Mouse (Mus musculus): ENCODE measurements around the gene Kcp. TPM values are rescaled to one million over a fixed set of nuclear protein-coding genes. Genes with fewer than 3 reads are reported as not detected.

Kcp gene
- polyA plus RNA-seq, 1 experiment from 2014 or later: 20.8 TPM

- 6% methylated on average over 5 of the region's 5 CpGs for WGBS
Measured at GRCm38 (mm10) chr6:29517139-29517538, 9.4 kb upstream of the Kcp start.

GRCm38 (mm10) chr6:29513284-29513683 is 5.5 kb upstream of the Kcp start:
- ATAC-seq (ENCODE audit: low FRiP score, low read depth): peak; percentile 65
- H3K4me3 ChIP-seq: peak overlapping the region; percentile 22
- no peak overlapping the region for H3K27ac ChIP-seq (replicated peaks)
- 2% methylated on average over 11 of the region's 11 CpGs for WGBS
- H3K27me3 ChIP-seq: peaks cover 7% of the 10 kb centered on the region; the same call in 1 of the 2 replicates
- peaks cover 6% of the 10 kb centered on the region for H3K4me1 ChIP-seq (replicated peaks)
- no peaks in the 10 kb centered on the region for H3K9me3 ChIP-seq
- no peaks in the 10 kb centered on the region for H3K36me3 ChIP-seq
- peak overlapping the region; percentile 57 for H3K4me2 ChIP-seq
- H3K9ac ChIP-seq: no peak overlapping the region; the same call in 1 of the 2 replicates

More at GRCm38 (mm10) chr6:29517139-29517538, 9.4 kb upstream of the Kcp start:
- H3K4me2 ChIP-seq: no peak overlapping the region
- peaks cover 6% of the 10 kb centered on the region for H3K4me1 ChIP-seq (replicated peaks)
- H3K27ac ChIP-seq (replicated peaks): no peak overlapping the region
- H3K27me3 ChIP-seq: peaks cover 7% of the 10 kb centered on the region; the same call in 1 of the 2 replicates
- no peak overlapping the region for H3K9ac ChIP-seq
- H3K36me3 ChIP-seq: no peaks in the 10 kb centered on the region
- H3K4me3 ChIP-seq: no peak overlapping the region
- ATAC-seq (ENCODE audit: low FRiP score, low read depth): peak; percentile 5; the same call in 1 of the 2 replicates
- H3K9me3 ChIP-seq: no peaks in the 10 kb centered on the region

- no peak for ATAC-seq (ENCODE audit: low FRiP score, low read depth)
Measured at GRCm38 (mm10) chr6:29509086-29509485, 1.3 kb upstream of the Kcp start.

DNA sequence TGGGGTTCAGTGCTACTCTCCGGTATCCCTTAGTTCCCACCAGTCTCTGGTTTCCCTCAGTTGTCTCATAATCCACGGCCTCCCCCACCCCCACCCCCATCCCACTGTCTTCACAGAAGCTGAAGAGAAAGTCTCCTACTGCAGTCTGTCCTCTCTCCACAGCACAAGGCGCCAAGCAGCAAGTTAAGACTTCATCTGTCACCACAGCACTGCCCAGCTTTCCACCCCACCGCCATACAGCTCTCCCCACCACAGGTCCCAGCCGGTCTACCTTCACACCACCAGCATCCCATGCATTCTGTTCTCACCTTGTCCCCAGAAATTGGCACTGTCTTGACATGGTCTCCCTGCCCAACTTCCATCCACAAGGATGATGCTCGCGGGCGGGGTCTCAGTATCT is 918 bp downstream of the Kcp start:
- Histone ChIP-seq H3K4me2 (peak overlapping the region; percentile 70), H3K36me3 (no peaks in the 10 kb centered on the region), H3K9ac (no peak overlapping the region), H3K27me3 (peaks cover 16% of the 10 kb centered on the region; the same call in 1 of the 2 replicates), H3K27ac (replicated peaks) (no peak overlapping the region), H3K9me3 (no peaks in the 10 kb centered on the region), H3K4me3 (peak overlapping the region; percentile 48), H3K4me1 (replicated peaks) (peaks cover 11% of the 10 kb centered on the region)
- WGBS: 24% methylated on average over 8 of the region's 8 CpGs
- ATAC-seq (ENCODE audit: low FRiP score, low read depth): no peak

More at GRCm38 (mm10) chr6:29509086-29509485, 1.3 kb upstream of the Kcp start:
- Histone ChIP-seq H3K36me3 (no peaks in the 10 kb centered on the region), H3K4me3 (no peak overlapping the region), H3K27ac (replicated peaks) (no peak overlapping the region), H3K27me3 (peaks cover 16% of the 10 kb centered on the region; the same call in 1 of the 2 replicates), H3K4me2 (no peak overlapping the region), H3K9me3 (no peaks in the 10 kb centered on the region), H3K9ac (no peak overlapping the region), H3K4me1 (replicated peaks) (peaks cover 16% of the 10 kb centered on the region)
- 48% methylated on average over 2 of the region's 2 CpGs for WGBS

DNA sequence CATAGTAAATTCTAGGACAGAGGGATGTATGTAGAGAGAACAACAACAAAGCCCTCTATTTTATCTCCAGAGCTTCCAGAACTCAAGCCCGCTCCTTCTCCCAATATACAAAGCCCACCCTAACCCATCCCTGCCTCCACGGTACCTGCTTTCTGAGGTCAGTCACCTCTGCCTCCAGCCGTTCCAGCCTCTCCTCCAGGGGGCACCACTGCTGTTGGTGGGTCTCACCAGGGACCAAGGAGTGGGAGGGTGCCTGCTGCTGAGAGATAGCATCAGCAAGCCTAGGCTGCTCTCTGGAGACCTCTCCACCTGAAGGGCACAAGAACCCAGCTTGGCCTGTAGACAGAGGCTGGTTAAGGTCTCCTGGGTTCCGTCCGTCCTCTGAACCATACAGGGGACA is 2.3 kb downstream of the Kcp start:
- H3K4me3 ChIP-seq: no peak overlapping the region
- H3K36me3 ChIP-seq: no peaks in the 10 kb centered on the region
- H3K9me3 ChIP-seq: no peaks in the 10 kb centered on the region
- no peak for ATAC-seq (ENCODE audit: low FRiP score, low read depth)
- peaks cover 11% of the 10 kb centered on the region for H3K4me1 ChIP-seq (replicated peaks)
- no peak overlapping the region for H3K9ac ChIP-seq
- H3K27me3 ChIP-seq: peaks cover 16% of the 10 kb centered on the region; the same call in 1 of the 2 replicates
- no peak overlapping the region for H3K27ac ChIP-seq (replicated peaks)
- no peak overlapping the region for H3K4me2 ChIP-seq
- WGBS: 85% methylated on average over 5 of the region's 5 CpGs

- 93% methylated on average over 1 of the region's 1 CpGs for WGBS
- Histone ChIP-seq H3K9me3 (no peaks in the 10 kb centered on the region), H3K4me1 (replicated peaks) (no peaks in the 10 kb centered on the region), H3K4me2 (no peak overlapping the region), H3K36me3 (no peaks in the 10 kb centered on the region), H3K27me3 (peaks cover 18% of the 10 kb centered on the region), H3K4me3 (no peak overlapping the region), H3K9ac (no peak overlapping the region), H3K27ac (replicated peaks) (no peak overlapping the region)
- ATAC-seq (ENCODE audit: low FRiP score, low read depth): no peak
Measured at GRCm38 (mm10) chr6:29501599-29501998, 6.2 kb downstream of the Kcp start.

DNA sequence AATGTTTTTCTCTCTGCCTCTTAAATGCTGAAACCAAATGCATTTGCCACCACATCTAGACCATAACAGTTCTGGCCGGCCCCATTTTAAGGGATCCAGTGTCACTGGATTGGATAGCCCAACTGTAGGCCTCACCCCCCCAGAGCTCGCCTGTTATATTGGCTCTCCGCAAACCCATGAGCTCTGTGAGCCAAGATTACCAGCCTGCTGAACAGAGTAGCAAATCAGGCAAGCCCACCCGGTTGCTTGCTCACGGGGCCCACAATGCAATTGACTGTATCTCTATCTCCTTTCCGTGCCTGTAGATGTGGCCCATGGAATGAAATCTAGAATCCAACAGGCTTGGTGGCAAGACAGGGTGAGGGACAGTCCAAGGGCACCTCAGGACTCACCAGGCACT is 6.9 kb downstream of the Kcp start:
- Histone ChIP-seq H3K9ac (no peak overlapping the region), H3K9me3 (no peaks in the 10 kb centered on the region), H3K4me3 (no peak overlapping the region), H3K27me3 (peaks cover 26% of the 10 kb centered on the region), H3K4me1 (replicated peaks) (no peaks in the 10 kb centered on the region; the same call in 1 of the 2 replicates), H3K36me3 (no peaks in the 10 kb centered on the region), H3K4me2 (no peak overlapping the region), H3K27ac (replicated peaks) (no peak overlapping the region)
- ATAC-seq (ENCODE audit: low FRiP score, low read depth): no peak
- WGBS: 89% methylated on average over 6 of the region's 6 CpGs

- 95% methylated on average over 7 of the region's 7 CpGs for WGBS
- peaks cover 24% of the 10 kb centered on the region for H3K27me3 ChIP-seq
- no peaks in the 10 kb centered on the region; the same call in 1 of the 2 replicates for H3K4me1 ChIP-seq (replicated peaks)
Measured at GRCm38 (mm10) chr6:29500177-29500576, 7.6 kb downstream of the Kcp start.

GRCm38 (mm10) chr6:29497791-29498190 is 10.0 kb downstream of the Kcp start:
- Histone ChIP-seq H3K9ac (no peak overlapping the region), H3K4me3 (no peak overlapping the region), H3K4me1 (replicated peaks) (no peaks in the 10 kb centered on the region; the same call in 1 of the 2 replicates), H3K27me3 (peaks cover 34% of the 10 kb centered on the region), H3K36me3 (no peaks in the 10 kb centered on the region), H3K4me2 (no peak overlapping the region), H3K27ac (replicated peaks) (no peak overlapping the region), H3K9me3 (no peaks in the 10 kb centered on the region)
- WGBS: 41% methylated on average over 2 of the region's 2 CpGs
- ATAC-seq (ENCODE audit: low FRiP score, low read depth): peak; percentile 75; the same call in 1 of the 2 replicates

More at GRCm38 (mm10) chr6:29500177-29500576, 7.6 kb downstream of the Kcp start:
- H3K4me3 ChIP-seq: no peak overlapping the region
- no peak overlapping the region for H3K27ac ChIP-seq (replicated peaks)
- ATAC-seq (ENCODE audit: low FRiP score, low read depth): no peak
- no peaks in the 10 kb centered on the region for H3K9me3 ChIP-seq
- H3K4me2 ChIP-seq: no peak overlapping the region
- H3K36me3 ChIP-seq: no peaks in the 10 kb centered on the region
- H3K9ac ChIP-seq: no peak overlapping the region

DNA sequence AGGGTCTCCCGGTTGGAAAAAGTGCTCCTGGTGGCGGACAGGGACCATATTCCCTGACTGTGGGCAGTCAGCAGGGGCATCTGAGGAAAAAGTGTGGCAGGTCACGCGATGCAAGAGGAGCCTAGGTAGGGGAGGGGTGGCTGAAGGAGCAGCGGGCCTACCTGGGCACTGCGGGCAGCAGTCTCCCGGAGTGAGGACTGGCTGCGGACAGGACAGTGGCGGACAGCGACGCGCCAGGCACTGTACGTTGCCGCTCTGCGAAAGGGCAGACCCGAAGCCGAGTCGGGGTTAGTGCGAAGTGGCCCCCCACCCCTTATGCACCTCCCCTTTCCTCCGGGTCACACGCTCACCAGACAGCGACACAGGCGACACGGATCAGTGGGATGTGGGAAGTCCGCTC is 11.5 kb downstream of the Kcp start:
- Histone ChIP-seq H3K4me1 (replicated peaks) (no peaks in the 10 kb centered on the region; the same call in 1 of the 2 replicates), H3K9ac (no peak overlapping the region), H3K27ac (replicated peaks) (no peak overlapping the region), H3K4me2 (no peak overlapping the region), H3K9me3 (no peaks in the 10 kb centered on the region), H3K27me3 (peaks cover 34% of the 10 kb centered on the region), H3K4me3 (no peak overlapping the region), H3K36me3 (no peaks in the 10 kb centered on the region)
- 20% methylated on average over 22 of the region's 25 CpGs for WGBS
- no peak for ATAC-seq (ENCODE audit: low FRiP score, low read depth)

DNA sequence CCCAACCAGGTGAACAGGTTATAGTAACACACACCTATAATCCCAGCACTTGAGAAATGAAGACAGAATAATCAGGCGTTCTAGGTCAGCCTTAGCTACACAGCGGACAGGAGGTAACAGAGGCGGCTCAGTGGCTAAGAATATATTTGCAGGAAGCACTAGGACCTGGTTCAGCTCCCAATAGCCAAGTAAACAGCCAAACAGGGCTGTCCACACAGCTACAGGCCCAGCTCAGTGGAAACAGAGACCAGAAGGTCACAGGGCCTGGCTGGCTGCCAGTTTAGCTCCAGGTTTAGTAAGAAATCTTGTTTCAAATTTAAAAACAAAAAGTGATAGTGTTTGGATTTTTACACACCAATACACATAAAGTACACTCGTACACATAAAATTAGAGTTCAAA is 13.7 kb downstream of the Kcp start:
- Histone ChIP-seq H3K9me3 (no peaks in the 10 kb centered on the region), H3K4me3 (no peak overlapping the region), H3K9ac (no peak overlapping the region), H3K27me3 (peaks cover 34% of the 10 kb centered on the region), H3K36me3 (no peaks in the 10 kb centered on the region), H3K4me1 (replicated peaks) (no peaks in the 10 kb centered on the region; the same call in 1 of the 2 replicates), H3K4me2 (no peak overlapping the region), H3K27ac (replicated peaks) (no peak overlapping the region)
- no peak for ATAC-seq (ENCODE audit: low FRiP score, low read depth)
- WGBS: 91% methylated on average over 4 of the region's 4 CpGs

- no peak overlapping the region for H3K4me3 ChIP-seq
- no peak overlapping the region for H3K9ac ChIP-seq
- H3K27me3 ChIP-seq: peaks cover 3% of the 10 kb centered on the region; the same call in 1 of the 2 replicates
- no peaks in the 10 kb centered on the region for H3K36me3 ChIP-seq
- H3K9me3 ChIP-seq: no peaks in the 10 kb centered on the region
- no peak overlapping the region for H3K4me2 ChIP-seq
- H3K4me1 ChIP-seq (replicated peaks): 0 out of 2 replicates have a peak, but pooled peaks cover 6% of the 10 kb centered on the region
- no peak for ATAC-seq (ENCODE audit: low FRiP score, low read depth)
- H3K27ac ChIP-seq (replicated peaks): no peak overlapping the region
- 47% methylated on average over 2 of the region's 2 CpGs for WGBS
Measured at GRCm38 (mm10) chr6:29485951-29486350, 21.8 kb downstream of the Kcp start.
